Mouse (Mus musculus) G1E-ER4 (cell line): ENCODE data around the gene Trim23. TPM values are rescaled to one million over a fixed set of nuclear protein-coding genes. Genes with fewer than 3 reads are reported as not detected.

Source experiments
- GATA1 ChIP-seq: IDR thresholded peaks from one replicate; pipeline ENCODE4 v1.8.0; 2012; ENCODE audit warnings: low read length, inconsistent platforms
- polyA plus RNA-seq: library from polyadenylated mRNA; stranded (reverse); fragments of >175 nt; gene quantifications from 2 replicates; pipeline ENCODE4 v1.2.3, GENCODE M21; 2012

Trim23 gene
- polyA plus RNA-seq, 1 experiment: 2.2 TPM

- TF ChIP-seq GATA1: no peak
Observed at GRCm38 (mm10) chr13:104204313-104204712, 25.7 kb downstream of the Trim23 start.

- TF ChIP-seq GATA1: no peak
Observed at GRCm38 (mm10) chr13:104227478-104227877, 48.9 kb downstream of the Trim23 start.

- no peak for TF ChIP-seq GATA1
Observed at GRCm38 (mm10) chr13:104228384-104229066, 49.9 kb downstream of the Trim23 start, which contains the start of the genes Cenpk and Ppwd1. Gene Cenpk (plus strand): TSS chr13:104228611. Gene Ppwd1 (minus strand): TSS chr13:104228843.

- TF ChIP-seq GATA1: no peak
Observed at GRCm38 (mm10) chr13:104229181-104229580, 50.6 kb downstream of the Trim23 start.

Other genes starting within 250 kb of the Trim23 start
- 14.3 and 24.1 TPM in 2 replicates for gene Nln, start 69.2 kb upstream of the Trim23 start, polyA plus RNA-seq
- gene Sgtb, start 69.1 kb upstream of the Trim23 start, polyA plus RNA-seq: 0.04 TPM in 1 of 2 replicates, not detected in the other
- gene Trappc13, start 328 bp upstream of the Trim23 start, polyA plus RNA-seq: 1.4 and 3.3 TPM in 2 replicates
- 0.52 and 1.0 TPM in 2 replicates for gene Cenpk, start 49.8 kb downstream of the Trim23 start, polyA plus RNA-seq
- 8.4 and 8.8 TPM in 2 replicates for gene Ppwd1, start 50.0 kb downstream of the Trim23 start, polyA plus RNA-seq
- 0.13 and 0.16 TPM in 2 replicates for gene Adamts6, start 109.0 kb downstream of the Trim23 start, polyA plus RNA-seq